Mouse (Mus musculus) MEL (cell line): Measurements from ENCODE around the gene Shisa9.

ENCODE experiments used
- CTCF ChIP-seq, 3 experiments: IDR thresholded peaks in 2 of 3; conservative IDR thresholded peaks in 1 of 3; 2 replicates each; pipeline ENCODE4 v1.5.1; 2011 to 2012; ENCODE audit warnings: low read length in 3 of 3, low read depth in 2 of 3, mild to moderate bottlenecking in 2 of 3, improper control_type of control experiment in 1 of 3, inconsistent platforms in 1 of 3, mixed read lengths in 1 of 3, moderate library complexity in 1 of 3; ENCODE audit not compliant: control insufficient read depth in 1 of 3, insufficient read depth in 1 of 3, poor library complexity in 1 of 3, severe bottlenecking in 1 of 3
- E2F4 ChIP-seq: IDR thresholded peaks from 2 replicates; pipeline ENCODE4 v1.6.1; 2011; ENCODE audit warnings: low read depth, low read length, improper control_type of control experiment, borderline replicate concordance
- EP300 ChIP-seq, 2 experiments: IDR thresholded peaks; 2 replicates each; pipeline ENCODE4 v1.6.1; 2011; ENCODE audit warnings: improper control_type of control experiment in 2 of 2, low read length in 2 of 2, low read depth in 1 of 2, mild to moderate bottlenecking in 1 of 2
- GATA1 ChIP-seq: IDR thresholded peaks from 2 replicates; pipeline ENCODE4 v1.6.1; 2011; ENCODE audit warnings: low read depth, low read length, improper control_type of control experiment
- MAX ChIP-seq: IDR thresholded peaks from 2 replicates; pipeline ENCODE4 v1.6.1; 2011; ENCODE audit warnings: low read length, improper control_type of control experiment
- MAZ ChIP-seq: IDR thresholded peaks from 2 replicates; pipeline ENCODE4 v1.6.1; 2012; ENCODE audit warnings: low read depth, mild to moderate bottlenecking, inconsistent platforms, low read length, improper control_type of control experiment

GRCm38 (mm10) chr16:11987056-11987455, 3.1 kb downstream of the Shisa9 start:
- TF ChIP-seq MAZ: no peak
- TF ChIP-seq CTCF (IDR thresholded peaks at IDR 0.05 in 2 of 3, conservative IDR thresholded peaks at IDR 0.05 in 1 of 3; ENCODE audit: control insufficient read depth in 1 of 3, insufficient read depth in 1 of 3, low read depth in 2 of 3, low read length in 3 of 3, poor library complexity in 1 of 3, severe bottlenecking in 1 of 3): no peak
- TF ChIP-seq GATA1: no peak
- TF ChIP-seq EP300 (IDR thresholded peaks at IDR 0.05; ENCODE audit: low read depth in 1 of 2, low read length in 2 of 2): no peak
- no peak for TF ChIP-seq E2F4
- TF ChIP-seq MAX: no peak
